Mouse (Mus musculus): ENCODE data around the gene Fzd5. TPM values are rescaled to one million over a fixed set of nuclear protein-coding genes. Genes with fewer than 3 reads are reported as not detected.

Fzd5 gene
- polyA plus RNA-seq (2015; fragmentation: Illumina TruSeq; extraction: RNeasy Lipid Tissue Mini Kit (QIAGEN cat#74804); ENCODE audit: low read depth, low replicate concordance) = 0.73 TPM

GRCm38 (mm10) chr1:64737502-64738179 is at the start of gene Fzd5:
Fzd5 (minus strand) TSS chr1:64737751.

GRCm38 (mm10) chr1:64690213-64691013 is 47.1 kb downstream of the Fzd5 start, which contains the start of gene Ccnyl1:
Ccnyl1 (plus strand) TSS chr1:64690455.

Other genes with a start within 250 kb of the Fzd5 start
- gene Creb1, start 205.1 kb downstream of the Fzd5 start, polyA plus RNA-seq (2015; fragmentation: Illumina TruSeq; extraction: RNeasy Lipid Tissue Mini Kit (QIAGEN cat#74804); ENCODE audit: low read depth, low replicate concordance) = 26.1 TPM
- gene Mettl21a, start 120.5 kb downstream of the Fzd5 start, polyA plus RNA-seq (2015; fragmentation: Illumina TruSeq; extraction: RNeasy Lipid Tissue Mini Kit (QIAGEN cat#74804); ENCODE audit: low read depth, low replicate concordance) = 16.8 TPM
- gene Ccnyl1, start 47.3 kb downstream of the Fzd5 start, polyA plus RNA-seq (2015; fragmentation: Illumina TruSeq; extraction: RNeasy Lipid Tissue Mini Kit (QIAGEN cat#74804); ENCODE audit: low read depth, low replicate concordance) = 18.0 TPM
- gene Plekhm3, start 219.1 kb upstream of the Fzd5 start, polyA plus RNA-seq (2015; fragmentation: Illumina TruSeq; extraction: RNeasy Lipid Tissue Mini Kit (QIAGEN cat#74804); ENCODE audit: low read depth, low replicate concordance) = 13.4 TPM

Data from brain, adult 10 weeks (tissue).